Mouse (Mus musculus) testis, adult 2 months (tissue): ENCODE measurements around the gene Ikbip. TPM values are rescaled to one million over a fixed set of nuclear protein-coding genes. Genes with fewer than 3 reads are reported as not detected.

Experiments used
- H3K27ac ChIP-seq: fragments of 200-500 bp; 2 replicates; pipeline ENCODE4 v1.5.1; 2012; ENCODE audit warnings: low read depth, low read length; ENCODE audit not compliant: control insufficient read depth, insufficient read depth
- H3K27me3 ChIP-seq: fragments of 200-500 bp; 2 replicates; pipeline ENCODE4 v1.6.1; 2012; ENCODE audit warnings: mild to moderate bottlenecking, low read length, moderate library complexity; ENCODE audit not compliant: control insufficient read depth, insufficient read depth
- H3K36me3 ChIP-seq: fragments of 200-500 bp; 2 replicates; pipeline ENCODE4 v1.6.1; 2012; ENCODE audit warnings: mild to moderate bottlenecking, low read length; ENCODE audit not compliant: control insufficient read depth, insufficient read depth
- H3K4me1 ChIP-seq: fragments of 200-500 bp; 2 replicates; pipeline ENCODE4 v1.6.1; 2012; ENCODE audit warnings: low read length; ENCODE audit not compliant: control insufficient read depth, insufficient read depth
- H3K4me3 ChIP-seq: fragments of 200-500 bp; 2 replicates; pipeline ENCODE4 v1.5.1; 2012; ENCODE audit warnings: low read depth, mild to moderate bottlenecking, low read length, moderate library complexity, mixed read lengths; ENCODE audit not compliant: control insufficient read depth
- CTCF ChIP-seq: fragments of 200-500 bp; IDR thresholded peaks from 2 replicates; pipeline ENCODE4 v1.5.1; 2012; ENCODE audit warnings: low read depth, mild to moderate bottlenecking, inconsistent platforms, low read length, moderate library complexity; ENCODE audit not compliant: control insufficient read depth, insufficient read depth, insufficient replicate concordance
- POLR2A ChIP-seq: fragments of 200-500 bp; IDR thresholded peaks from 2 replicates; pipeline ENCODE4 v1.6.1; 2012; ENCODE audit warnings: low read depth, mild to moderate bottlenecking, inconsistent platforms, low read length, moderate library complexity; ENCODE audit not compliant: control insufficient read depth
- polyA plus RNA-seq: library from polyadenylated mRNA; depleted of rRNA; stranded (reverse); fragments of >200 nt; gene quantifications from 2 replicates; pipeline ENCODE4 v1.2.3, GENCODE M21; 2012

Ikbip gene
- polyA plus RNA-seq, 1 experiment: 1.5 TPM

DNA sequence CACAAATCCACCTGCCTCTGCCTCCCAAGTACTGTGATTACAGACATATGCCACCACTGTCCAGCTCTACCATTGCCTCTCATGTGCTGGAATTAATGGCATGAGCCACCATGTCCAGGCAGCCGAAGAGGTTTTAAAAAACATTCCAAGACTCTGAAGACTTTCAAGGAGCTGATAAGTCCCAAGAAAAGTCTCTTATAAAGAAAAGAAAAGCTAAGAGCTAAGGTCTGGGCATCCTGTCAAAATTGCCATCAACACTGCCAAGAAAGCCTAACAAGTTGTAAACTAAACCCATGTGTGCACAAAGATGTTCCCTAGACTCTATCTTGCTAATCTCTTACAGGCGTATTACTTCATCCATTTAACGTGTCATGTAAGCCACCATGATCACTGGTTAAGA, 9.4 kb upstream of the Ikbip start:
- no peaks in the 10 kb centered on the region for H3K4me1 ChIP-seq
- H3K27ac ChIP-seq: no peak overlapping the region
- no peak for TF ChIP-seq POLR2A
- no peak for TF ChIP-seq CTCF
- H3K36me3 ChIP-seq: no peaks in the 10 kb centered on the region
- no peak overlapping the region for H3K4me3 ChIP-seq
- no peaks in the 10 kb centered on the region for H3K27me3 ChIP-seq

DNA sequence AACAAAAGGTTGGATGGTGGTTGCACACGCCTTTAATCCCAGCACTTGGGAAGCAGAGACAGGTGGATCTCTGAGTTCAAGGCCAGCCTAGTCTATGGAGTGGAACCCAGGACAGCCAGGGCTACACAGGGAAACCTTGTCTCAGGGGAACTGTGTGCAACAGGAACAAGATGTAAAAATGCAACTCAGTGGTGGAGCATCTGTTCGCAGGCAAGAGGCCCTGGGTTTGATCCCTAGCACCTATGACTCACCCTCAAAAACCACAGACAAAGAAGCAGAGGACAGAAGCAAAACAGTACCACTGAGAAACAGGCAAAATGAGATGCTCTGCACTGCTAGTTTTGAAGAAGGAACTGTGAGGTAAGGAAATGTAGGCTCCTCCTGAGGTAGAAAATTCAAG, 6.1 kb upstream of the Ikbip start:
- no peaks in the 10 kb centered on the region for H3K27me3 ChIP-seq
- H3K36me3 ChIP-seq: no peaks in the 10 kb centered on the region
- no peak for TF ChIP-seq POLR2A
- TF ChIP-seq CTCF: no peak
- H3K4me1 ChIP-seq: no peaks in the 10 kb centered on the region
- H3K27ac ChIP-seq: no peak overlapping the region
- no peak overlapping the region for H3K4me3 ChIP-seq

DNA sequence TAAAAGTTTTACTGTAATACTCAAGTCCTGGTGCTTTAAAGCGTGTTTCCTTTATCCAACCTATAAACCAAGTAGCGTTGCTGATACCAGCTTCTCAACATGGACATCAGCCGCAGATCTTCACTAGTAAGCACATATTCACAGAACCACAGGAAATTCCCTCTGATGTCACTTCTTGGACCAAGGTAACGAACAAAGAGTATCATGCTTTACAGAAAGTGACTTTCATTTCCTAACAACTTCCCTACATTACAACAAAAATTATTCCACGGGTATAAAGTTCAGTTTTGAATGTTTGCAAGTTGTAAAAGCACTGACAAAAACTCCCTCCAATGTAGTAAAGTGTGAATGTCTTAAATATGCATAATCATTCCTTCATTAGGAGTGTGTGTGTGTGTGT, 2.2 kb upstream of the Ikbip start:
- no peaks in the 10 kb centered on the region for H3K27me3 ChIP-seq
- no peaks in the 10 kb centered on the region for H3K36me3 ChIP-seq
- H3K4me3 ChIP-seq: no peak overlapping the region
- no peak overlapping the region for H3K27ac ChIP-seq
- TF ChIP-seq CTCF (no peak), POLR2A (no peak)
- peaks cover 4% of the 10 kb centered on the region for H3K4me1 ChIP-seq

- TF ChIP-seq POLR2A: no peak
- no peak for TF ChIP-seq CTCF
- H3K4me1 ChIP-seq: peaks cover 4% of the 10 kb centered on the region
- H3K27ac ChIP-seq: peak overlapping the region; percentile 49; the same call in 1 of the 2 replicates
- H3K27me3 ChIP-seq: no peaks in the 10 kb centered on the region
- H3K36me3 ChIP-seq: no peaks in the 10 kb centered on the region
- H3K4me3 ChIP-seq: peak overlapping the region; percentile 96
Measured at GRCm38 (mm10) chr10:91081959-91082507, 707 bp upstream of the Ikbip start.

GRCm38 (mm10) chr10:91083393-91083927, 720 bp downstream of the Ikbip start:
- Histone ChIP-seq H3K27me3 (no peaks in the 10 kb centered on the region), H3K4me3 (peak overlapping the region; percentile 96), H3K27ac (0 out of 2 replicates have a peak overlapping the region, but pooled peaks have one; percentile 23), H3K4me1 (peaks cover 4% of the 10 kb centered on the region), H3K36me3 (no peaks in the 10 kb centered on the region)
- no peak for TF ChIP-seq POLR2A

DNA sequence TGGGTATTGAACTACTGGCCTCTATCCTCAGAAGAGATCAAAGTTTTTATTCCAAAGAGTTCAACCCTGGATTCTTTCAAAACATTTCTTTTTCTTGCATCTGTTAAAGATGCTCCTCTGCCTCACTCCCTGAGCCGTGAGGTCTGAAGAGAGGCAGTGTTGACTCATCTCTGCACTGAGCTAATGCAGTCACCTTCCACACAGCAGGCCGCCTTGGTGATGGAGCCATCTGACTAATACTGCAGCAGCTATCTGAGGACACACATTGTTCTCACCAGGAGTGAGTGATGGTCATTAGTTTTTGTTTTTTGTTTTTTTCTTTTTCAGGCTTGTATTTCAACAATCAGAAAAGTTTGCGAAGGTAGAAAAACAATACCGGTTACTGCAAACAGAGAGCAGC, 10.1 kb downstream of the Ikbip start:
- Histone ChIP-seq H3K27me3 (no peaks in the 10 kb centered on the region), H3K4me3 (no peak overlapping the region), H3K27ac (no peak overlapping the region), H3K36me3 (no peaks in the 10 kb centered on the region), H3K4me1 (no peaks in the 10 kb centered on the region)
- no peak for TF ChIP-seq CTCF

GRCm38 (mm10) chr10:91094251-91095104, 11.7 kb downstream of the Ikbip start:
- TF ChIP-seq CTCF (no peak), POLR2A (no peak)
- no peaks in the 10 kb centered on the region for H3K27me3 ChIP-seq
- no peaks in the 10 kb centered on the region for H3K4me1 ChIP-seq
- H3K4me3 ChIP-seq: peak overlapping the region; percentile 27; the same call in 1 of the 2 replicates
- H3K36me3 ChIP-seq: no peaks in the 10 kb centered on the region
- H3K27ac ChIP-seq: no peak overlapping the region

- no peak overlapping the region for H3K27ac ChIP-seq
- no peaks in the 10 kb centered on the region for H3K36me3 ChIP-seq
- TF ChIP-seq CTCF (no peak), POLR2A (no peak)
- peaks cover 2% of the 10 kb centered on the region; the same call in 1 of the 2 replicates for H3K4me1 ChIP-seq
- no peaks in the 10 kb centered on the region for H3K27me3 ChIP-seq
- H3K4me3 ChIP-seq: no peak overlapping the region
Measured at GRCm38 (mm10) chr10:91098056-91098455, 15.3 kb downstream of the Ikbip start.
